Mouse (Mus musculus): ENCODE results near the gene Itgax. TPM values are rescaled to one million over a fixed set of nuclear protein-coding genes. Genes with fewer than 3 reads are reported as not detected.

The Itgax gene
- total and polyA plus RNA-seq, 3 experiments = 0.17 to 0.99 (median 0.26) TPM

DNA sequence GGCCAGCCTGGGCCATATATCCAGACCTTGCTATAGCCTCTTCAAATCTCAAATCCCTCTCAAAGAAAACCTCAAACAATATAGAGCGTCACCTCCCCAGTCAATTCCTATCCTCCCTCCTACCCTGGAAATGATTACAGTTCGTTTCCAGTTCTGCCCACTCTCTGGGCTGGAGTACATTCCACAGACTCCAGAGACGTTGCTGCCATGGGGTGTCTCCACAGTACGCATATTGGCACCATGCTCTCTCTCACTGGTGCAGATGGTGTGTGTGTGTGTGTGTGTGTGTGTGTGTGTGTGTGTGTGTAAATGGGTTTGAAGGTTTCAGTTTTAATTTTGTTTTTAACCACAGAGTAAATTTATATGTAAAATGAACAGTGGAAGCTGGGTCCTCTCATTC, 24.1 kb upstream of the Itgax start:
- Histone ChIP-seq H3K4me2 (ENCODE audit: insufficient read depth, low read depth, poor library complexity, severe bottlenecking) (no peak overlapping the region), H3K9me3 (replicated peaks; ENCODE audit: low read length) (no peaks in the 10 kb centered on the region), H3K79me2 (replicated peaks; ENCODE audit: control insufficient read depth, extremely low read depth, insufficient read depth, poor library complexity, severe bottlenecking) (no peaks in the 10 kb centered on the region), H3K27ac (ENCODE audit: insufficient read depth, low read depth) (no peak overlapping the region), H3K4me3 (replicated peaks in 1 of 3; ENCODE audit: low read depth in 2 of 3, low read length in 2 of 3, poor library complexity in 1 of 3) (no peak overlapping the region), H3K9ac (ENCODE audit: insufficient read depth, low read depth) (no peak overlapping the region), H3K36me3 (replicated peaks in 1 of 2; ENCODE audit: control insufficient read depth in 1 of 2, insufficient read depth in 1 of 2, low read length in 1 of 2) (no peaks in the 10 kb centered on the region), H3K4me1 (ENCODE audit: control insufficient read depth in 1 of 2, insufficient read depth in 2 of 2) (peaks cover 6 to 17% of the 10 kb centered on the region in 2 experiments; a peak in 3 of 4 replicates), H3K27me3 (replicated peaks) (peaks cover 32% of the 10 kb centered on the region)
- no peak for DNase-seq (ENCODE audit: extremely low read depth)
- in situ Hi-C loops (cut with MboI; ENCODE audit: low pct_ligation_motif_present, low pct_unique_long_range_greater_than_20kb, low sequenced_read_pairs) = no loop called here
- dilution Hi-C loops (cut with MboI; ENCODE audit: extremely low pct_ligation_motif_present, extremely low pct_unique_long_range_greater_than_20kb, low sequenced_read_pairs) = no loop called here
- peak; percentile 45 for TF ChIP-seq SMC3 (IDR thresholded peaks at IDR 0.05; ENCODE audit: low read depth, low read length)
- peak; percentile 38 for TF ChIP-seq RAD21 (IDR thresholded peaks at IDR 0.05; ENCODE audit: low read depth, low read length)
- peak in 1 of 2 experiments; percentile 42; a peak in 2 of 4 replicates for TF ChIP-seq CTCF (conservative IDR thresholded peaks at IDR 0.05 in 1 of 2, IDR thresholded peaks at IDR 0.05 in 1 of 2; ENCODE audit: low read depth in 2 of 2, low read length in 2 of 2)
- no peak for TF ChIP-seq JUN (IDR thresholded peaks at IDR 0.05; ENCODE audit: insufficient read depth, low read depth, low read length)

DNA sequence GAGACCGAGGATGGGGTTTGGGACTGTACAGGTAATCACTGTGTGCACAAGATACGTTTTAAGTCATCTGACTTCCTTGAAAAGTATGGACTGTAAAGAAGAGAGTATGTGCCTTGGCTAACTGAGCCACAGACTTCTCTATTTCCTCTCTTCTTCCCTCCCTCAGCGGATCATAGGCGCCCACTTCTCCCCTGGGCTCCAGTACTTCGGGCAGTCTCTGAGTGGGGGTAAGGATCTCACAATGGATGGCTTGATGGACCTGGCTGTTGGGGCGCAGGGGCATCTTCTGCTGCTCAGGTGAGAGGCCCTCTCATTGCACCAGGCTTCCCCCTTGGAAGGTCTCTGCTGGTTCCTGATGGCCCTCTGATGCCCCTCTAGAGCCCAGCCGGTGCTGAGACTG, 21.9 kb upstream of the Itgax start:
- in situ Hi-C loops (cut with MboI; ENCODE audit: low pct_ligation_motif_present, low pct_unique_long_range_greater_than_20kb, low sequenced_read_pairs) (no loop called here), dilution Hi-C loops (cut with MboI; ENCODE audit: extremely low pct_ligation_motif_present, extremely low pct_unique_long_range_greater_than_20kb, low sequenced_read_pairs) (no loop called here)
- TF ChIP-seq JUND (conservative IDR thresholded peaks at IDR 0.05; ENCODE audit: low read depth, low read length) = no peak
- TF ChIP-seq USF2 (conservative IDR thresholded peaks at IDR 0.05; ENCODE audit: low read depth, low read length) = no peak
- no peak for TF ChIP-seq JUN (IDR thresholded peaks at IDR 0.05; ENCODE audit: insufficient read depth, low read depth, low read length)
- no peak for TF ChIP-seq GABPA (IDR thresholded peaks at IDR 0.05; ENCODE audit: insufficient replicate concordance, low read depth, low read length)
- no peak for TF ChIP-seq PAX5 (IDR thresholded peaks at IDR 0.05; ENCODE audit: low read length)
- TF ChIP-seq USF1 (IDR thresholded peaks at IDR 0.05; ENCODE audit: low read depth, low read length) = no peak
- no peak for TF ChIP-seq NRF1 (IDR thresholded peaks at IDR 0.05; ENCODE audit: low read depth, low read length)
- Histone ChIP-seq H3K4me2 (ENCODE audit: insufficient read depth, low read depth, poor library complexity, severe bottlenecking) (no peak overlapping the region), H3K27ac (ENCODE audit: insufficient read depth, low read depth) (no peak overlapping the region), H3K27me3 (replicated peaks) (peaks cover 33% of the 10 kb centered on the region), H3K79me2 (replicated peaks; ENCODE audit: control insufficient read depth, extremely low read depth, insufficient read depth, poor library complexity, severe bottlenecking) (no peaks in the 10 kb centered on the region), H3K9me3 (replicated peaks; ENCODE audit: low read length) (no peaks in the 10 kb centered on the region), H3K36me3 (replicated peaks in 1 of 2; ENCODE audit: control insufficient read depth in 1 of 2, insufficient read depth in 1 of 2, low read length in 1 of 2) (no peaks in the 10 kb centered on the region), H3K4me3 (replicated peaks in 1 of 3; ENCODE audit: low read depth in 2 of 3, low read length in 2 of 3, poor library complexity in 1 of 3) (no peak overlapping the region), H3K9ac (ENCODE audit: insufficient read depth, low read depth) (no peak overlapping the region), H3K4me1 (ENCODE audit: control insufficient read depth in 1 of 2, insufficient read depth in 2 of 2) (0 out of 4 replicates have a peak, but pooled peaks cover 0 to 2% of the 10 kb centered on the region in 2 experiments)
- DNase-seq (ENCODE audit: extremely low read depth) = no peak

GRCm38 (mm10) chr7:128110314-128110713, 19.0 kb upstream of the Itgax start:
- Histone ChIP-seq H3K36me3 (replicated peaks in 1 of 2; ENCODE audit: control insufficient read depth in 1 of 2, insufficient read depth in 1 of 2, low read length in 1 of 2) (no peaks in the 10 kb centered on the region), H3K79me2 (replicated peaks; ENCODE audit: control insufficient read depth, extremely low read depth, insufficient read depth, poor library complexity, severe bottlenecking) (no peaks in the 10 kb centered on the region), H3K4me1 (ENCODE audit: control insufficient read depth in 1 of 2, insufficient read depth in 2 of 2) (0 out of 4 replicates have a peak, but pooled peaks cover 0 to 2% of the 10 kb centered on the region in 2 experiments), H3K9me3 (replicated peaks; ENCODE audit: low read length) (no peaks in the 10 kb centered on the region), H3K4me2 (ENCODE audit: insufficient read depth, low read depth, poor library complexity, severe bottlenecking) (no peak overlapping the region), H3K27ac (ENCODE audit: insufficient read depth, low read depth) (no peak overlapping the region), H3K9ac (ENCODE audit: insufficient read depth, low read depth) (no peak overlapping the region), H3K27me3 (replicated peaks) (peaks cover 25% of the 10 kb centered on the region), H3K4me3 (replicated peaks in 1 of 3; ENCODE audit: low read depth in 2 of 3, low read length in 2 of 3, poor library complexity in 1 of 3) (no peak overlapping the region)
- TF ChIP-seq TBP (conservative IDR thresholded peaks at IDR 0.05; ENCODE audit: low read depth, low read length) (no peak), ETS1 (conservative IDR thresholded peaks at IDR 0.05; ENCODE audit: low read depth, low read length) (no peak), IRF4 (IDR thresholded peaks at IDR 0.05; ENCODE audit: low read depth, low read length) (no peak), MAX (IDR thresholded peaks at IDR 0.05; ENCODE audit: low read length) (no peak), PAX5 (IDR thresholded peaks at IDR 0.05; ENCODE audit: low read length) (no peak), POLR2AphosphoS2 (IDR thresholded peaks at IDR 0.05; ENCODE audit: low read depth, low read length) (no peak), ELF1 (IDR thresholded peaks at IDR 0.05; ENCODE audit: low read depth, low read length) (no peak), ZKSCAN1 (IDR thresholded peaks at IDR 0.05; ENCODE audit: borderline replicate concordance, low read depth, low read length) (no peak), NRF1 (IDR thresholded peaks at IDR 0.05; ENCODE audit: low read depth, low read length) (no peak), USF2 (conservative IDR thresholded peaks at IDR 0.05; ENCODE audit: low read depth, low read length) (no peak), SIN3A (IDR thresholded peaks at IDR 0.05; ENCODE audit: low read length) (no peak), MEF2A (IDR thresholded peaks at IDR 0.05; ENCODE audit: borderline replicate concordance, low read depth, low read length) (no peak), RCOR1 (conservative IDR thresholded peaks at IDR 0.05; ENCODE audit: low read depth, low read length) (no peak), USF1 (IDR thresholded peaks at IDR 0.05; ENCODE audit: low read depth, low read length) (no peak)
- dilution Hi-C loops (cut with MboI; ENCODE audit: extremely low pct_ligation_motif_present, extremely low pct_unique_long_range_greater_than_20kb, low sequenced_read_pairs) = no loop called here
- no peak for DNase-seq (ENCODE audit: extremely low read depth)
- in situ Hi-C loops (cut with MboI; ENCODE audit: low pct_ligation_motif_present, low pct_unique_long_range_greater_than_20kb, low sequenced_read_pairs) = loop anchor here (5.0 kb wide), 1 partner anchor 82 kb away; no protein-coding TSS in a partner anchor

Measured in CH12.LX (cell line).